In genomic region chr3:101513611-101514311, GRCm38 (mm10) we compare ENCODE assay signal across 10 mouse cellular contexts.
DNase-seq lines count a peak whose midpoint lies in the region; ATAC-seq lines count a peak whose summit lies in the region.
"Had no signal": no experiment of that assay in that cellular context is flagged by ENCODE, and none has a peak within 500 bp of the region (broad histone marks: within the 10 kb centered on the region; RNA-seq: fewer than 3 reads in every experiment).

No protein-coding gene starts in this region.

- no peaks in the 10 kb centered on the region for H3K27me3 ChIP-seq in hindbrain, embryonic 13.5 days
- no peaks in the 10 kb centered on the region for H3K27me3 ChIP-seq in stomach, embryonic 16.5 days (ENCODE audit: control insufficient read depth, insufficient read depth, low read length)

- no peak overlapping the region for H3K9ac ChIP-seq in hindbrain, embryonic 13.5 days
- 0 out of 2 replicates have a peak overlapping the region, but pooled peaks have one; percentile 24 for H3K9ac ChIP-seq in stomach, embryonic 16.5 days (ENCODE audit: low read length)

- no peaks in the 10 kb centered on the region; the same call in 1 of the 2 replicates for H3K9me3 ChIP-seq in hindbrain, embryonic 13.5 days
- H3K9me3 ChIP-seq in stomach, embryonic 16.5 days (replicated peaks; ENCODE audit: control insufficient read depth, low read length): no peaks in the 10 kb centered on the region

- peaks cover 33% of the 10 kb centered on the region for H3K4me1 ChIP-seq in hindbrain, embryonic 13.5 days (replicated peaks)
- peaks cover 18% of the 10 kb centered on the region for H3K4me1 ChIP-seq in stomach, embryonic 16.5 days (ENCODE audit: control insufficient read depth, insufficient read depth, low read length)

- DNase-seq in ovary, postnatal 36 days (ENCODE audit: low spot score): peak; percentile 59
- no peak for DNase-seq in ovary, postnatal 14 days (ENCODE audit: low spot score)
- peak; percentile 82 to 94 for DNase-seq in kidney, postnatal 25 days
- DNase-seq in cerebellum, postnatal 10 days: no peak
- DNase-seq in layer of hippocampus, adult 9-11 months: no peak
- DNase-seq in B cell, adult 2 months: no peak
- DNase-seq: spleen, adult 18-20 months had no signal

- H3K4me3 ChIP-seq in hindbrain, embryonic 13.5 days: no peak overlapping the region
- H3K4me3 ChIP-seq in stomach, embryonic 16.5 days (replicated peaks; ENCODE audit: low read length): no peak overlapping the region

- WGBS in hindbrain, embryonic 13.5 days: 31% methylated on average over 13 of the region's 13 CpGs
- 20% methylated on average over 13 of the region's 13 CpGs for WGBS in stomach, embryonic 16.5 days

- H3K36me3 ChIP-seq in hindbrain, embryonic 13.5 days: no peaks in the 10 kb centered on the region
- no peaks in the 10 kb centered on the region for H3K36me3 ChIP-seq in stomach, embryonic 16.5 days (ENCODE audit: control insufficient read depth, insufficient read depth, low read length)

- H3K27ac ChIP-seq in hindbrain, embryonic 13.5 days: peak overlapping the region; percentile 76
- H3K27ac ChIP-seq in stomach, embryonic 16.5 days (ENCODE audit: low read length): peak overlapping the region; percentile 42; the same call in 1 of the 2 replicates

- ATAC-seq in hindbrain, embryonic 13.5 days (ENCODE audit: low FRiP score): 0 out of 2 replicates have a peak, but pooled peaks have one; percentile 25
- no peak for ATAC-seq in stomach, embryonic 16.5 days (ENCODE audit: insufficient read depth, low FRiP score)
- ATAC-seq: forebrain, embryonic 14.5 days had no signal

- no peak overlapping the region for H3K4me2 ChIP-seq in hindbrain, embryonic 13.5 days
- no peak overlapping the region for H3K4me2 ChIP-seq in stomach, embryonic 16.5 days (ENCODE audit: low read depth, low read length)

Comparison
In these comparisons a context has a peak if more than half of its experiments do, and no peak if none do; other contexts are left out.
1. DNase-seq: peak in ovary, postnatal 36 days (single experiment) and kidney, postnatal 25 days (2 of 2); none in ovary, postnatal 14 days (single experiment), cerebellum, postnatal 10 days (0 of 2), layer of hippocampus, adult 9-11 months (single experiment) and B cell, adult 2 months (0 of 2).